Mouse (Mus musculus): ENCODE results near the gene Krt15.

GRCm38 (mm10) chr11:100140966-100141365, 5.2 kb upstream of the Krt15 start:
- TF ChIP-seq GATA1 (IDR thresholded peaks at IDR 0.05; ENCODE audit: borderline replicate concordance, low read length): no peak
- no peak for TF ChIP-seq FLI1 (IDR thresholded peaks at IDR 0.05; ENCODE audit: low read length)
